Mouse (Mus musculus): ENCODE data around the gene Prdm2. TPM values are rescaled to one million over a fixed set of nuclear protein-coding genes. Genes with fewer than 3 reads are reported as not detected.

Gene Prdm2
- total RNA-seq, 4 experiments from 2014 or later = 20.3 to 28.1 (median 25.8) TPM

DNA sequence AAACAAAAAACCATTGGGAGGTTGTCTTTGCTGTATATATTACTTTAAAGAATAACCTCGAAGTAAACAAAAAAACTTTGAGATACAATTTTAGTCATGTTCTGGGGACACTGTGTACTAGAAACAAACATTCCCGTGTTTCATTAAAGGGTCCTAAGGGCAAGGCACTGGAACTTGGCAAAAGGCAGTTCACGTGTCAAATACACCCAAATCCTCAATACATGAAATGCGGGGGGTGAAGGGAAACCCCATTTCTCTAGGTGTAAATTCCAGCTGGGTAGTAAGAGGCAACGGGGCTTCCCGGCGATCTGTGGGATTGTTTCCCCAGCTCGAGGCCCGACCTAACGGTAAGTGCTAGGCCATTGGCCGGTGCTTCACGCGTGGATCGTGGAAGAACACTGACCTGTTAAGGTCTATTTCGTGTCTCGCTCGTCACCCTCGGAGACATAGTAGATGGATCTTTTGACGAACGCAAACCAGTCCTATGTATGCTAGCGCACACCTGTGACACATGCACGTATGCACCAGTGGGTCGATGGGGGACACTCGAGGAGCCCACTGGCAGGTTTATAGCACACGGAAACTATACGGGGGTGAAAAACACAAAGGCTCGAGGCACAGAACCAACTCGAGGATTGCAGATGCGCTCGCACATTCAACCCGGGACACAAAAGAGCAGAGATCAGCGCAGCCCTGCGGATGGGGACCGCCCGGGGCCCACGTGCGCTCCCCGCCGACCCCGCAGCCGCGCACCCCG lies 1.0 kb downstream of the Prdm2 start:
- DNase-seq (ENCODE audit: low spot score in 2 of 2) = no peak

DNA sequence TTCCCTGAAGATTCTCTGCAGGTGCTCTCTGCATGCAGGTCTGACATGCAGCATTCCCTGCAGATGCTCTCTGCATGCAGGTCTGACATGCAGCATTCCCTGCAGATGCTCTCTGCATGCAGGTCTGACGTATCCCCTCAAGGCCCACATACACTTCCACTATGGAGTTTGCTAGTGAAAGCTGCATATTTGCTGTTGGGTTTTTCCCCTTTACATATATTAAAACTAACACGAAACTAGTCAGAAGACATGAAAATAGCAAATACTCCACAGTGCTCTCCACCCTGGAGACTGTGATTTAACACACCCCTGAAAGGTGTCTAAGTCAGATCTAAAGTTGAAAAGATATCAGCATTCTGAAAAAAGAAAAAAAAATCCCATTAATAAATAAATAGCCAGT lies 2.8 kb downstream of the Prdm2 start:
- DNase-seq (ENCODE audit: low spot score in 2 of 2) = no peak

DNA sequence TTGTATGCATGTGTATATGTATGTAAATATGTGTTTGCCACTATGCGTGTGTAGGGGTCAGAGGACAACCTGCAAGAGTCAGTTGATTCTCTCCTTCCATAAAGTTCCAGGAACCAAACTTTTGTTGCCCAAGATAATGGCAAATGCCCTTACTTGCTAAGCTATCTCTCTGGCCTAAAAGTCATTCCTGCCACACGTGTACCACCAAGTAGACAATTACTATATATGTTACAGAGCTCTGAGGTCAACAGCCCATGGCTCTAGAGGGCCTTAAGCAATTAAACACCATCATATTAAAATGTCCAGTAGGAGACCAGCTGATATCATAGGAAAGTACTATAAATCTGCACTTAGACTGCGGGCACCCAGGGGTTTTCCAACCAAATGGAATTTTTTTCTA lies 10.1 kb downstream of the Prdm2 start:
- DNase-seq (ENCODE audit: low spot score in 2 of 2) = no peak

DNA sequence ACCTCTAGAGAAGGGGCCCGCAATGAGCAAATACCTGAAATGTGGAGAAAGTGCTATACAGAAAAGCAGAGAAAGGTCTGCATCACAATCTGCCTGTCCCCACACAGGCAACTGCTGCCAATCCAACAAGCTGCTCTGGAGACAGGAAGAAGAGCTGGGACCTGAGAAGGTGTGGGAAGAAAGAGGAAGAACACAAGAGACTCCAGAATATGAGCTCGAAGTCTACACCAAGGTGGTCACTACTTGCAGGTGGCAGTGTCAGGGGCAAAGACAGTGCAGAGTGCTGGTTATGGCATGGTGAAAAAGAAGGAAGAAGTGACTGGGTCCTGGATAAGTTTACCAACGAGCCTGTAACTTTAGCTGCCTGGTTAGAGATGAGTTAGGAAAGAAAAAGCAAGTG lies 14.4 kb downstream of the Prdm2 start:
- DNase-seq (ENCODE audit: low spot score in 2 of 2) = no peak

DNA sequence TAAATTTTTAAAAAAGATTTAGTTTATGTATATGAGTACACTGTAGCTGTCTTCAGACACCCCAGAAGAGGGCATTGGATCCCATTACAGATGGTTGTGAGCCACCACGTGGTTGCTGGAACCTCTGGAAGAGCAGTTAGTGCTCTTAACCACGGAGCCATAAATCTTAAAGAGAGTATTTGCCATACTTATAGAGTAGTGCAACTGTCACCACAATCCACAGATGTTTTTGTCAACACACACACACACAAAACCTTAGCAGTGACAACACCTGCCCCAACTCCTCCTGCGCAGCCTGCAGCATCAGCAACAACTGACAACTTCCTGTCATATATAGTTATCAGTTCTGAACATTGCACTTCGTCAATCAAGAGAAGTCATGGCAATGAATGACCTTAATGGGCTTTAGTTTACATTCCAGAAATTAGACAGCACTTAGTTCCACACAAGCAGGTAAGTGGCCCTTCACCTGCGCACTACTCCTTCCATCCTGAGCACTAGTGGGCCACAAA lies 14.9 kb downstream of the Prdm2 start:
- DNase-seq (ENCODE audit: low spot score in 2 of 2) = no peak

DNA sequence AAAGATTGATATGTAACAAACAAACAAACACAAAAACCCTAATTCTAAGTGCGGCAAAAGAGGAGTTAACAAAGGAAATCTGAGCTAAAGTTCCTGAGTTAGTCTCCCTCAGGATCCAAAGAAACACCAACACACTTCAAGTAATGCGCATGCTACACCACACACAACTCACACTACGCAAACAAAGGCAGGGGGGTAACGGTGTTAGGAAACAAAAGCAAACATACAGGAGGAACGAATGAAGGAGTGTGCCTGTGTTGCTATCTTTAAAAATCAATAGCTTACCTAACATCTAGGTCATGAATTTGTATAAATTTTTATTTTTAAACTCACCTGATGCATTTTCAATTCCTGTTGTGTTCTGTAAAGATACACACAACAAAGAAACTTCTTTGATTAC lies 18.5 kb downstream of the Prdm2 start:
- DNase-seq (ENCODE audit: low spot score in 2 of 2) = no peak

DNA sequence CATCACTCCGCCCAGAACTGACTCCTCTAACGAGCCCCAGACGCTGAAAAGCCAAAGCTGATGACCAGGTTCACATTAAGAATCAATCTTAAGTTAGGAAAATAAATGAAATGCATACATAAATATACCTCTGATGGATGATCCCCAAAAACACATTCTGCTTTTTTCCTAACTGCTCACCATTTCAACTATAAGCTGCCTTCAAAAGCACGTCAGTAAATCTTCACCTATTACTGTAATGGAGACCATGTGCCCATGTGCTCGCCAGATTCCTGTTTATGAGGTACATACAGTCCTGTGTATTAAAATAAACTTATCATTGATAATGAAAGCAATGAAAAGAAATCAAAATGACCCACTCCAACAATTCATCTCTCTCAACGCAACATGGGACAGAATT lies 19.6 kb downstream of the Prdm2 start:
- no peak for DNase-seq (ENCODE audit: low spot score in 2 of 2)

DNA sequence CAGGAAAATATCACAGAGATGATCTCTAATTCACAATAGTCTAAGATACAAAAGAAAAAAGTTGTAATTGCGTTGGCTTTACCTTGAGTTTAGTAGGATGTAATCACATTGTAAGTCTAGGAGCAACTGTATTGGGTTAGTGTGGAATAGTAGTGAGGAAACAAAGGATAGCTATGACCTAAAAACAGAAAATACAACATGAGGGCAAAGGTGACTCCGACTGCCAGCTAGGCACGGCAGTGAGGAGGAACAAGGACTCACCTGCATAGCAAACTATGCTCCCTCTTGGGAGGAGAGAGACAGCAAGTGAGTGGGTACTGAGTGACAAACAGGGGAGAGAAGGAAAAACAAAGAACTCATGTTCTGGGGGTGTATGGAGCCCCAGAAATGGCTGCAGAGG lies 21.0 kb downstream of the Prdm2 start:
- DNase-seq (ENCODE audit: low spot score in 2 of 2) = no peak

DNA sequence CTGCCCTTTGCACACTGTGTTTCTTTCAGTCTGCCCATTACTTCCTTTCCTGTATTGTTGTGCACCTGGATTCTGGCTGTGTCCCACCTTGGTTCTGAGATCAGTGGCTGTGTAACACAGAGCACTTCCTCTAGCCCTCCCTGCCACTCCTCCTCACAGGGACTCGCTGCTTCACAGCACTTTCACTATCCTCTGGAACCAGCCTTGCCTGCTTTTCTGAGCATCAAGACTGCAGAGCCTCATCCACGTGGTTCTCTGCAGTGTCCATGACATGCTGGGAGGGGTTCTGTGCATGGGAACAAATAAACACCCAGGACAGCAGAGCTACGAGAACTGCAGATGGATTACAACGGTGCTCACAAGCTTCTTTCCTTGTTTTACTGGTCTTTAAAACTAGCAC lies 22.1 kb downstream of the Prdm2 start:
- DNase-seq (ENCODE audit: low spot score in 2 of 2) = no peak

DNA sequence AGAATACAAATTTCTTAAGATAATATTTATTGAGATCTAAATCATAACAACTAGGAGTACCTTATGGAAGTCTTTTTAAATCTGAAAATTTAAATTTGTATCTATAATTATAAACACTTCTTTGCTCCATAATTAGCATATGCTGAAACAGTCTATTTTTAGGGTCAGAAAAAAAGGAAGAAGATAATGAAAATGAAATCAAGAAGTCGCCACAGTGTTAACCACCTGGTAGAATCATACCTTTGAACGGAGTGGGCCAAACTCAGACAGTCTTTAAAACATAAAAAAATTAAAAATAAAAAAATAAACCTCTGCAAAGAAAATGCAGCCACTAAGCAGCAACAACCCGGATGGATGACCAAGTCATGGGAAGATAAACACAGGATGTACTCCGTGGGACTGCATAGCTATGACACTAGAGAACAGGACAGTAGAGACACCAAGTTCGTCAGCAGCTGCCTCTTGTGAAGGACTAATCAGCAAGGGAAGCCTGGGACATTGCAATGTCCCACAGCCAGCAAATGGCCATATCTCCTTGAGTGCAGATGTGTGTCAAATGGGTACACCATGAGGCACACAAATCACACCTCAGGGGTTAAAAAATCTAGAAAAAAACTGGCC lies 24.1 kb downstream of the Prdm2 start:
- no peak for DNase-seq (ENCODE audit: low spot score in 2 of 2)

DNA sequence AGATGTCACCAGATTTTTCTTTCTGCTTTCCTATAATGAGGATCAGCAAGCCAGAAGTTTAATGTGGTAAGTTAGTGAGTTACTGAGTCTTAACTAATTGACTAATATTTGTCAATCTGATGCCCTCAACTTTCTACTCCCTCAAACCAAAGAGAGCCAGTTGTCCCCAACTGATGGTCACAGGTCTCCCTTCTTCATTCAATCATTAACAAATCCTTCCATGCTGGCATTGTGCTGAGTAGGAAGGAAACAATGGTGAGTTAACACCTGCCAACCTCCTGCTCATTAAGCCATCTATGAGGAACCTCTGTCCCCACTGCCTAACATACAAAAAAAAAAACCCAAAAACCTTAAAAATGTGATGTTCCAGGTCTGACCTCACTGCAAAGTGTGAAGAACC lies 26.7 kb downstream of the Prdm2 start:
- no peak for DNase-seq (ENCODE audit: low spot score in 2 of 2)

DNA sequence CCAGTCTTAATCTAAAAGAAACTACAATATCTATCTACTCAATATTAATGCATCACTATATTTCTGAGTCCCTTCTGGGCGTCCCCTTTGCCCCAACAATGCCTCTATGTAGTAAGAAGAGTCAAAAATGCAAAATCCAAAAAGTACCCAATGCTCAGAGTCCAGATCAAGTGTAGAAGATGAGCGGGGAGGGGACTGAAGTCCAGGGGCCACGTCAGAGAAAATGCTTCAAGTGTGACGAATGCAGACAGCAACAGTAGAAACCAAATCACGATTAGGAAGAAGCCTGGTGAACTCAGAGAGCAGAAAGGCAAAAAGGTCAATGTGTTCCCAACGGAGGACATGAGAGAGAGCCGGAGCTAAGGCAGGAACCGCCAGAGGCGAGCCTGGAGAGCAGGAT lies 27.3 kb downstream of the Prdm2 start:
- no peak for DNase-seq (ENCODE audit: low spot score in 2 of 2)

DNA sequence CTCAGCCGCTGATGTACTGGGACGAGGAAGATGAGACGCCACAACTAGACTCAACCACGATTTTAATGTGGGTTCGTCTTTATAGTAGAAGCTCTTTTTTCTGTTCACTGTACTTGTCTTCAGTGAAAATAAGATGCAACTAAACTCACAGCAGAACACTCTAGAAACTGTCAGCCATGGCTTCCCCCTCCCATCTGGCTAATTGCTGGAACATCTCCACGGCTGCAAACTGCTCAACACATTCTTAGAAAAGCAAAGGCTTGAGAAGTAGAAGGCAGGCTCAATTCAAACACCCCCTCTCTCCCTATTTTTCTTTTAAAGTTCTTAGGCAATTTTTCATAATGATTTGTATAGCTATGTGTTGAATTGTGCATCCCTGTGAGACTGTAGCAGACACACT lies 29.7 kb downstream of the Prdm2 start:
- no peak for DNase-seq (ENCODE audit: low spot score in 2 of 2)

DNA sequence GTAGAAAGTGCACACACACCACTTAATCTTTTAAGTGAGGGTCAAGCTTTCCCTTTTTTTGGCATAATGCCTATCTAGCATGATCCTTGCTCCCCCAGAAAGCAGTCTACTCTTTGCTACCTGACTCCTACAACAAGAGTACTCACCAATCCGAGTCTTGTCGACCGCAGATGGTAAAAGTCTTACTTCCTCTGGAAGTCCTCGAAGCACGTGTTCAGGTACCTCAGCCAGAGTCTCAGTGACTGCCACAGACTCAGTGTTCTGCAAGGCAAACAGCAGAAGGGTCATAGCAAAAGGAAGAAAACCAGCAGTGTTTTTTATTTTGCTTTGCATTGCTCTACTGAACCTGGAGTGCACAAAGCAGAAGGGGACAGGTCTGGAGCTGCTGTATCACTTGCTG lies 32.1 kb downstream of the Prdm2 start:
- no peak for DNase-seq (ENCODE audit: low spot score in 2 of 2)

DNA sequence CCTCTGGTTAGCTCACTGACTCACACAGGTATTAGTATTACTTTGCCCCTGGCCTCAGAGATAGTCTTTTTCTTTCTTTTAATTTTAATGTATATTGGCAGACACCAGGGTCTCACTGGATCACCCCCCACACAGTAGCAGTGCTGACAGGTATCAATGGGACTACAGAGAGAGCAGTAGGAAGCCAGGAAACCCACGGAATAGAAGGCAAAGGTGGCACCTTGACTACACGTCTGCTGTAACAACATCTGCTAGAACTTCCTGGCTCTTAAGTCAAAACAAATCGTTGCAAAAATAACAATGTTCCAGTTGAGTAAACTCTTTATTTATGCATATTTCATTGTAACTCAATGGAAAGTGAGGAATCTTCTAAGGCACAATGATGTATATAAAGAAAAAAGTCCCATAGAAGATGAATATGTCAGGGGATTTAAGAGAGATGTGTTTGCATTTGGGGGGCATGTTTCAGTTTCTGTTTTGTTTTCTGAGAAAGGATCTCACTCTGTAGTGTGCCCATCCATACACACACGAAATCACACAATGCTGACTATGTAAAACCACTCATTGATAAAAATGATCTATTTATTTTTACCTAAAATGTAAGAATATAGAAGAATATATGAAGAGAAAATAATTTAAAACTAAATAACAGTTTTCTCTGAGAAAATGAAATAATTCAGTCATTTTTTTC lies 41.0 kb downstream of the Prdm2 start:
- no peak for DNase-seq (ENCODE audit: low spot score in 2 of 2)

DNA sequence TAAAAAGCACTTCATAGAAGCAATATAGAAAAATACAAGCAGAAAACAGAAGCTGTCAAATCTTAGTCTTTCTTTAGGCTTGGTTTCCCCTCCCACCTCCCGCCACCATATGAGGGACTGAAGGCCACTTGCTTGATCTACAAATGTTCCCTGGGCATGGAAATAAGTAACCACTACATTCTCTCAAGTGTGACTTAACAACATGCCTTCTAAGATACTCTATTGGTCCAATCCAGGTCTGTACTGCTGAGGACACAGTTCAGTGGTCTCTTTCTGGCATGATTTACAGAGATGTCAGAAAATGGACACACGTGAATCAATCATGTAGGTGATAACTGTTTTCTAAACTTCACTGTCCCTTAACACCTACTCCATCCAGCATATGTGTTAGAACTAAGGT lies 42.5 kb downstream of the Prdm2 start:
- DNase-seq (ENCODE audit: low spot score in 2 of 2) = no peak

DNA sequence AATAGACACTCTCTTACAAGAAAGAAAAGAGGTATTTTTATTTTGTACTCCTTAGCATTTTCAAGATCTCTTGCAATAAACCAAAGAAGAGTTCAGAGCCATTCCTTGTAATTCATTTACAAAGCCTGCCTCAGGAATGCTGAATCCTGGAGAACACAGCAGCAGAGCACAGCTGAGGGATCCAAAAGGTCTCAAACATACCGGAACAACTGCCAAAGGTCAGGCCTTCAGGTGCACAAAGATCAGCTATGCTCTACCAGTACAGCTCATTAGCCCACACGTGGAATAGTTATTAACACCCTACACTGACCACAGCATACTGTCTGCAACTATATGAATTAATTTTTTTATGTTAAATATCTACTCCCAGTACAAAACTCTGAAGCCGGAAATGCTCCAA lies 44.7 kb downstream of the Prdm2 start:
- DNase-seq (ENCODE audit: low spot score in 2 of 2) = no peak

DNA sequence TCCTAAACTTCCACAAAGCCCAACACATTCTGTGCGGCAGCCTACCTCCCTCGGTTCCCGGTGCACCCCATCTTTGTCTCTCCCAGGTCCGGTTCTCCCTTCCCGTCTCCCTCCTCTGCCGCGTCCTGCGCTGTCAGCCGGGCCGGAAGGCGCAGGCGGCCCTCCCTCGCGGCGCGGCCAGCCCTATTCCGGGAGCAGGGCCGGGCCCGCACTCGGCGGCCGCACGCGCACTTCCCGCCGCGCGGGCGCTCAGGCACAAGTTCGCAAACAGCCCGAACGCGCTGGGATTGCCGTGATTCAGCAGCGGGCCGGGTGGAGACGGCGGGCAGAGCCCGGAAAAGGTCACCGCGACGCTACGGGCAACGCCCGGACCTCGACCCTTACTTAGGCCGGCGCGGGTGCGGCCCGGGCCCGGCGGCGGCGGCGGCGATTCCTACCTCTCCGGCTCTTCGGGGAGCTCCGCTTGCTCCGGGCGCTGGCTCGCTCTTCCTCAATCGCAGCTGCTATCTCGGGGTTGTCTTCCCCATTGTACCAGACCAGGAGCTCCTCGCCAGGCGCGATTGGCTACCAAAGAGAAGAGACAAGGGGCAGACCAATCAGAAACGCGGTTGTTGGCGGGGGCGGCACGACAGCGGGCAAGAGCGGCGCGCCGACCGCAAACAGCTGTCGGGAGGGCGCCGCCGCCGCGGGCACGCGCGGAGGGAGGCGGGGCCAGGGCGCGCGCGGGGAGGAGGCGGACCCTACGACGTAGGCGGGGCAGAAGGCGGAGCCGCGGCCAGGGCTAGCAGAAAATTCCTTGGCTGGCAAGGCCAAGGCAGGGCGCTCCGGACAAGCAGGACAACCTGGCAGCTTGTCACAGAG lies 50.9 kb downstream of the Prdm2 start:
- DNase-seq (ENCODE audit: low spot score in 2 of 2) = peak; percentile 99

DNA sequence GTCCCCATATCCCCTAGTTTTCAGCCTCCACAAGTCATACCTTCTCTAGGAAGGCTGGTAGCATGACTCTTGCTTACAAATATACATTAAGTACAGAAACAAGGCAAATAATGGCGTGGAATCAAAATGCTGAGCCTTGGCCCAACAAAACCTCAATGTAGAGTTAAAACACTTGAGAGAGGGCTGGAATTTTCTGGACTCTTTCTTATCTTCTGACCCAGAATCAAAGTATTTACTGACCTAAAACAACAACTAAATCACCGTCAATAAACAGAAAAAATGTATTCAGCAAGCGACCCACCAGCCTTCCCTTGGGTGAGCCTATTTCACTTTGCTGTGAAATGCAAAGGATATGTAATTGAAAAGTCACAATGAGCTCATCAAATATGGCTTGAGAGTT lies 52.0 kb downstream of the Prdm2 start:
- DNase-seq (ENCODE audit: low spot score in 2 of 2) = no peak

DNA sequence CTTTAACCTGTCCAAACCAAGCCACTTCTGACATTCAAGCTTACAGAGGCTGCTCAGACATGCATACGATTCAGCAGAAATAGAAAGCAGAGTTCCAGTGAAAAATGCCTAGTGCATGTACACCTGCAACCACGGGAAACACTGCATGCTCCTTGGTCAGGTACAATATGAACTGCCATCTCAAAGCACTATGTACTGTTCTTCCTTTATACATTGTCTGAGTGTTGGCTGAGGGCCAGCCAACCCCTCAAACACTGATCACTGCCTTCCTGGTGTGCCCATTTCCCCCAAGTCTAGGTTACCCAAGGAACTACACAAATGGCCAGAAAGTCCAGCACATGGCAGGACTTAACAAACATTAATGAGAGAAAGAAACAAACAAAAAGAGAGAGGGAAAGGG lies 53.5 kb downstream of the Prdm2 start:
- no peak for DNase-seq (ENCODE audit: low spot score in 2 of 2)

DNA sequence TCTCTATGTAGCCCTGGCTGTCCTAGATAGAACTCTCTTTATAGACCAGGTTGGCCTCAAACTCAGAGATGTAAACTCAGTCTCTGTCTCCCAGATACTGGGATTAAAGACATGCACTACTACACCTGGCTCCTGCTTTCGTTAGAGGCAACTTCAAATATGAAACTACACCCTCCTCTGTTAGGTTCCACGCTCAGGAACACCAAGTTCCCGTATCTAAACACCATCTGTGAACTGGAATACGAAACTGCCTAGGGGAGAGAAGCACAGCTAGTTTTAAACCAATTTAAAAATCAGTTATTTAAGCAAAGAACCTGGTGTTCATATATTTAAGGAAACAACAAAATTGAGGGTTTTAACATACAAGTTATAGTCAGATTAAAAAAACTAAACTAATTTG lies 56.9 kb downstream of the Prdm2 start:
- no peak for DNase-seq (ENCODE audit: low spot score in 2 of 2)

DNA sequence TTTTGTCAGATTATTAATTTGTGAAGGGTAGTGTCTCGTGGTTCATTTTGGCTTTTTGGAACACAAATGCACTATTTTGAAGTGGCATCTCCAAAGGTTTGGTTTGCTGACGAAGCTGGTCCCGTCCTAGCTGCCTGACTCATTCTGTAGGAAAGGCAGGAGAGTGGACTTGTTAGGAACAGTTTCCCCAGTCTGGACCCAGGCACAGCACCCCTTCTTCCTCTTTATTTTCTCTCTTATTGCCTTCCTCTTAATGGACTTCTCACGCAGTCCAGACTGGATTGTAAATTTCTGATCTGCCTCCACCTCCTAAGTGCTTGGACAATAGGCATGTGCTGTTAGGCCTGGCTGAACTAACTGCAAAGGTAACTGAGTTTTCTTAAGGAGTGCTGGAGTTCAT lies 57.8 kb downstream of the Prdm2 start:
- DNase-seq (ENCODE audit: low spot score in 2 of 2) = no peak

Measured in gastrocnemius, adult 8-10 months (tissue).